Comparison of ENCODE assay signal across 15 mouse cellular contexts in genomic region chr11:85949749-85950148, GRCm38 (mm10).
"Had no signal": no experiment of that assay in that cellular context is flagged by ENCODE, and none has a peak within 500 bp of the region (broad histone marks: within the 10 kb centered on the region; RNA-seq: fewer than 3 reads in every experiment).

No protein-coding gene starts in this region.

- H3K9ac ChIP-seq: liver, embryonic 14.5 days; lung, embryonic 14.5 days; midbrain, embryonic 13.5 days; midbrain, embryonic 15.5 days; neural tube, embryonic 12.5 days had no signal

- H3K27ac ChIP-seq: liver, embryonic 14.5 days; midbrain, embryonic 13.5 days; midbrain, embryonic 15.5 days; neural tube, embryonic 12.5 days had no signal

- H3K4me3 ChIP-seq: megakaryocyte, embryonic 14.5 days; midbrain, embryonic 13.5 days; midbrain, embryonic 15.5 days; neural tube, embryonic 12.5 days had no signal

- H3K36me3 ChIP-seq: midbrain, embryonic 13.5 days; midbrain, embryonic 15.5 days; neural tube, embryonic 12.5 days had no signal

- H3K27me3 ChIP-seq: midbrain, embryonic 13.5 days; midbrain, embryonic 15.5 days; neural tube, embryonic 12.5 days had no signal

- H3K4me2 ChIP-seq: lung, embryonic 14.5 days; midbrain, embryonic 11.5 days; midbrain, embryonic 13.5 days; midbrain, embryonic 15.5 days; neural tube, embryonic 12.5 days had no signal

- DNase-seq: lung, adult 18-20 months; lung, embryonic 14.5 days; lung, postnatal 4 days; right cerebral cortex, postnatal 25 days; right cerebral cortex, postnatal 4 days; spleen, adult 18-20 months; thymus, adult 2 months; thymus, postnatal 14 days; thymus, postnatal 36 days had no signal

- H3K9me3 ChIP-seq: megakaryocyte, embryonic 14.5 days; midbrain, embryonic 13.5 days; midbrain, embryonic 15.5 days; neural tube, embryonic 12.5 days had no signal

- H3K4me1 ChIP-seq: megakaryocyte, embryonic 14.5 days; midbrain, embryonic 13.5 days; midbrain, embryonic 15.5 days; neural tube, embryonic 12.5 days had no signal

- ATAC-seq: midbrain, embryonic 13.5 days; midbrain, embryonic 15.5 days had no signal
